ENCODE assay signal across 9 mouse cellular contexts in the genomic region with DNA sequence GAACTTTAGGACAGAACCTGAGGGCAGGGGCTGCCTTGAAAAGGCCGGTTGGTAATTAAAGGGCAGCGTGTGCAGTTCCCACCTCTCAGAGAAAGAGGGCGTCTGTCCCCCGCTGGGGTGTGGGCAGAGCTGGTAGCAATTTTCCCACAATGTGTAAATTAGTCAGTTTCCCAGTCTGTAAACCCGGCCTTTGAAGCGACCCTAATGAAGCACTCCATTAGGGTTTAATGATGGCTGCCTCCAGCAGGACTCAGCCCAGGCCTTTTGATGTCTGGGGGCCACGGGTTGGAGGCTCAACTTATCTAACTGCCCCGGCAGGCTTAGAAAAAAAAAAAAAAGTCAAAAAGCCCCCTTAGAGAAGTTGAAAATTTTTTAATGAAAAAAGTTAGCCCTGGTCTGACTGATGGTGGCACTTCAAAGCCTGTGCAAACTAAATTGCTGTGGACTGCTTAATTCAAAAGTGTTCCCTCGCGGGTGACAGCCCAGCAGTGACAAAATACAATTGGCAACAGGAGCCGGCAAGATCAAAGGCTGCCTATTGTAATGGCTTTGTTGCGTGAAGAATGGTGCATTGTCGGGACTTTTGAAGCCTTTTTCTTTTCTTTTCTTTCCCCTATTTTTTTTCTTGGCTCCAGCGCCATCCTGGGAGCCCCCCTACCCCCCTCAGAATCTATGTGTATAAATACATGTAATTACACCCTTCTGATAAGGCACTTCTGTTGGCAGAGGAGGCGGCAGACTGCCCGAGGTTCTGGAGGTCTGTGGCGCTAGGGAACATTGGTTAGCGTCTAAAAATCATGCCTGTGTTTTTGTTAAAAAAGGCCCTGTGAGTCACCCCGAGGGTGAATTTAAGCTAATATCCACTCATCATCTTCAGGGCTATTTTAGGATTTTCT.
A peak's percentile ranks its signal among the peaks of the same experiment; 100 is the strongest.
DNase-seq lines count a peak whose midpoint lies in the region; ATAC-seq lines count a peak whose summit lies in the region.
"Had no signal": no experiment of that assay in that cellular context is flagged by ENCODE, and none has a peak within 500 bp of the region (broad histone marks: within the 10 kb centered on the region; RNA-seq: fewer than 3 reads in every experiment).

No protein-coding gene starts in this region.

- no peaks in the 10 kb centered on the region for H3K36me3 ChIP-seq in hindbrain, embryonic 10.5 days
- no peaks in the 10 kb centered on the region for H3K36me3 ChIP-seq in hindbrain, embryonic 16.5 days (ENCODE audit: control insufficient read depth, insufficient read depth, low read length)
- no peaks in the 10 kb centered on the region for H3K36me3 ChIP-seq in embryonic facial prominence, embryonic 13.5 days
- H3K36me3 ChIP-seq in limb, embryonic 13.5 days: no peaks in the 10 kb centered on the region

- peaks cover 76% of the 10 kb centered on the region for H3K4me1 ChIP-seq in hindbrain, embryonic 10.5 days (replicated peaks)
- H3K4me1 ChIP-seq in hindbrain, embryonic 16.5 days (ENCODE audit: control insufficient read depth, insufficient read depth, low read depth, low read length): peaks cover 11% of the 10 kb centered on the region
- H3K4me1 ChIP-seq in embryonic facial prominence, embryonic 13.5 days: peaks cover 75% of the 10 kb centered on the region
- H3K4me1 ChIP-seq in limb, embryonic 13.5 days: peaks cover 54% of the 10 kb centered on the region

- no peak overlapping the region for H3K4me2 ChIP-seq in hindbrain, embryonic 16.5 days (ENCODE audit: low read length)
- H3K4me2 ChIP-seq in embryonic facial prominence, embryonic 13.5 days: peak overlapping the region; percentile 18; the same call in 1 of the 2 replicates
- peak overlapping the region; percentile 62 for H3K4me2 ChIP-seq in limb, embryonic 13.5 days (replicated peaks)

- peak overlapping the region; percentile 85 for H3K27ac ChIP-seq in hindbrain, embryonic 10.5 days
- no peak overlapping the region for H3K27ac ChIP-seq in hindbrain, embryonic 16.5 days (ENCODE audit: low read depth, low read length)
- H3K27ac ChIP-seq in embryonic facial prominence, embryonic 13.5 days: peak overlapping the region; percentile 44; the same call in 1 of the 2 replicates
- no peak overlapping the region for H3K27ac ChIP-seq in limb, embryonic 13.5 days

- ATAC-seq in hindbrain, embryonic 16.5 days: no peak; the same call in 1 of the 2 replicates
- no peak for ATAC-seq in embryonic facial prominence, embryonic 13.5 days (ENCODE audit: insufficient number of reproducible peaks, insufficient read depth, low FRiP score, low TSS enrichment, low read depth)
- peak; percentile 42 for ATAC-seq in limb, embryonic 13.5 days (ENCODE audit: low FRiP score, low read depth)
- no peak for ATAC-seq in CD4-positive, CD25-positive, alpha-beta regulatory T cell, adult 4 months

- peak; percentile 80 for DNase-seq in hindbrain, embryonic 10.5 days (ENCODE audit: low spot score)
- DNase-seq in ES-CJ7 (ENCODE audit: low read depth, low spot score): peak; percentile 18
- no peak for DNase-seq in adrenal gland, postnatal 25 days
- no peak for DNase-seq in spleen, adult 18-20 months
- DNase-seq: lung, adult 18-20 months had no signal

- 1% methylated on average over 19 of the region's 19 CpGs for WGBS in hindbrain, embryonic 10.5 days
- 6% methylated on average over 19 of the region's 19 CpGs for WGBS in hindbrain, embryonic 16.5 days
- WGBS in embryonic facial prominence, embryonic 13.5 days: 7% methylated on average over 19 of the region's 19 CpGs
- WGBS in limb, embryonic 13.5 days: 4% methylated on average over 19 of the region's 19 CpGs

- no peak overlapping the region for H3K9ac ChIP-seq in hindbrain, embryonic 16.5 days (ENCODE audit: low read depth, low read length)
- no peak overlapping the region for H3K9ac ChIP-seq in embryonic facial prominence, embryonic 13.5 days
- no peak overlapping the region for H3K9ac ChIP-seq in limb, embryonic 13.5 days

- H3K4me3 ChIP-seq in hindbrain, embryonic 10.5 days: peak overlapping the region; percentile 50
- H3K4me3 ChIP-seq in hindbrain, embryonic 16.5 days (ENCODE audit: low read length): no peak overlapping the region
- H3K4me3 ChIP-seq in embryonic facial prominence, embryonic 13.5 days: no peak overlapping the region
- H3K4me3 ChIP-seq in limb, embryonic 13.5 days: no peak overlapping the region

- no peaks in the 10 kb centered on the region for H3K9me3 ChIP-seq in hindbrain, embryonic 10.5 days
- H3K9me3 ChIP-seq in hindbrain, embryonic 16.5 days (ENCODE audit: control insufficient read depth, low read length): no peaks in the 10 kb centered on the region
- H3K9me3 ChIP-seq in embryonic facial prominence, embryonic 13.5 days: no peaks in the 10 kb centered on the region
- no peaks in the 10 kb centered on the region for H3K9me3 ChIP-seq in limb, embryonic 13.5 days

- peaks cover 92% of the 10 kb centered on the region for H3K27me3 ChIP-seq in hindbrain, embryonic 10.5 days (ENCODE audit: insufficient read depth, poor library complexity, severe bottlenecking)
- peaks cover 52% of the 10 kb centered on the region for H3K27me3 ChIP-seq in hindbrain, embryonic 16.5 days (replicated peaks; ENCODE audit: control insufficient read depth, insufficient read depth, low read length)
- H3K27me3 ChIP-seq in embryonic facial prominence, embryonic 13.5 days: peaks cover 65% of the 10 kb centered on the region
- peaks cover 98% of the 10 kb centered on the region for H3K27me3 ChIP-seq in limb, embryonic 13.5 days

Comparison
In these comparisons a context has a peak if more than half of its experiments do, and no peak if none do; other contexts are left out.
1. H3K27ac ChIP-seq: peak in hindbrain, embryonic 10.5 days (single experiment) and embryonic facial prominence, embryonic 13.5 days (single experiment); none in hindbrain, embryonic 16.5 days (single experiment) and limb, embryonic 13.5 days (single experiment).
2. DNase-seq: peak in hindbrain, embryonic 10.5 days (single experiment) and ES-CJ7 (single experiment); none in adrenal gland, postnatal 25 days (single experiment) and spleen, adult 18-20 months (0 of 2).